19 mouse cellular contexts compared by ENCODE assay signal in genomic region chr1:28970941-28971340, GRCm38 (mm10).
DNase-seq lines count a peak whose midpoint lies in the region; ATAC-seq and TF ChIP-seq lines count a peak whose summit lies in the region.
"Had no signal": no experiment of that assay in that cellular context is flagged by ENCODE, and none has a peak within 500 bp of the region (broad histone marks: within the 10 kb centered on the region; RNA-seq: fewer than 3 reads in every experiment).

No protein-coding gene starts in this region.

- no peaks in the 10 kb centered on the region for H3K4me1 ChIP-seq in limb, embryonic 14.5 days (ENCODE audit: control insufficient read depth, insufficient read depth, low read length)
- no peaks in the 10 kb centered on the region for H3K4me1 ChIP-seq in limb, embryonic 10.5 days
- H3K4me1 ChIP-seq: embryonic facial prominence, embryonic 13.5 days; forebrain, embryonic 13.5 days; heart, embryonic 13.5 days; hindbrain, embryonic 15.5 days had no signal

- no peaks in the 10 kb centered on the region for H3K27me3 ChIP-seq in limb, embryonic 14.5 days (ENCODE audit: control insufficient read depth, insufficient read depth, low read length)
- H3K27me3 ChIP-seq in limb, embryonic 10.5 days (ENCODE audit: low read depth, poor library complexity, severe bottlenecking): no peaks in the 10 kb centered on the region
- H3K27me3 ChIP-seq: embryonic facial prominence, embryonic 13.5 days; forebrain, embryonic 13.5 days; heart, embryonic 13.5 days; hindbrain, embryonic 15.5 days had no signal

- TF ChIP-seq CTCF in left cerebral cortex, adult 2 months (IDR thresholded peaks at IDR 0.05): no peak

- H3K36me3 ChIP-seq in limb, embryonic 14.5 days (ENCODE audit: control insufficient read depth, insufficient read depth, low read length): no peaks in the 10 kb centered on the region
- no peaks in the 10 kb centered on the region for H3K36me3 ChIP-seq in limb, embryonic 10.5 days
- H3K36me3 ChIP-seq: embryonic facial prominence, embryonic 13.5 days; heart, embryonic 13.5 days; hindbrain, embryonic 15.5 days had no signal

- H3K9me3 ChIP-seq in limb, embryonic 14.5 days (ENCODE audit: control insufficient read depth, low read length): no peaks in the 10 kb centered on the region
- no peaks in the 10 kb centered on the region for H3K9me3 ChIP-seq in limb, embryonic 10.5 days (replicated peaks)
- H3K9me3 ChIP-seq: embryonic facial prominence, embryonic 13.5 days; forebrain, embryonic 13.5 days; heart, embryonic 13.5 days; hindbrain, embryonic 15.5 days had no signal

- intact Hi-C loops in left cerebral cortex, adult 2 months (cut with DNase I): no loop called here

- no peak overlapping the region for H3K27ac ChIP-seq in limb, embryonic 14.5 days (replicated peaks; ENCODE audit: low read depth, low read length)
- no peak overlapping the region for H3K27ac ChIP-seq in limb, embryonic 10.5 days
- H3K27ac ChIP-seq in left cerebral cortex, adult 2 months: peak overlapping the region; percentile 61
- H3K27ac ChIP-seq: embryonic facial prominence, embryonic 13.5 days; forebrain, embryonic 13.5 days; heart, embryonic 13.5 days; hindbrain, embryonic 15.5 days had no signal

- 82% methylated on average over 3 of the region's 3 CpGs for WGBS in limb, embryonic 14.5 days
- 82% methylated on average over 3 of the region's 3 CpGs for WGBS in limb, embryonic 10.5 days

- ATAC-seq in limb, embryonic 14.5 days (ENCODE audit: low FRiP score, low read depth): no peak
- ATAC-seq: forebrain, embryonic 13.5 days had no signal

- H3K9ac ChIP-seq in limb, embryonic 14.5 days (ENCODE audit: low read depth, low read length, severe bottlenecking): no peak overlapping the region
- H3K9ac ChIP-seq: embryonic facial prominence, embryonic 13.5 days; forebrain, embryonic 13.5 days; heart, embryonic 13.5 days; hindbrain, embryonic 15.5 days had no signal

- DNase-seq in frontal cortex, adult 2 months (ENCODE audit: extremely low spot score in 1 of 2, low spot score in 1 of 2): peak; percentile 34 to 61
- no peak for DNase-seq in frontal cortex, postnatal 14 days (ENCODE audit: low spot score in 2 of 2)
- DNase-seq in limb, embryonic 14.5 days (ENCODE audit: low spot score): peak; percentile 4
- DNase-seq in limb, embryonic 10.5 days (ENCODE audit: low spot score): no peak
- DNase-seq in brain, adult 2 months (ENCODE audit: low read depth, low spot score): peak; percentile 79
- no peak for DNase-seq in left cerebral cortex, adult 2 months (ENCODE audit: extremely low spot score in 1 of 2, low spot score in 2 of 2)
- DNase-seq in urinary bladder, postnatal 25 days (ENCODE audit: low spot score): no peak
- no peak for DNase-seq in cerebellum, adult 9-10 months
- DNase-seq: adrenal gland, adult 2 months; adrenal gland, postnatal 25 days; cerebellum, adult 2 months; cerebellum, postnatal 14 days; gastrocnemius, postnatal 36 days; heart, adult 11 months; heart, postnatal 36 days had no signal

- no peak overlapping the region for H3K4me3 ChIP-seq in limb, embryonic 14.5 days (replicated peaks; ENCODE audit: low read length)
- no peak overlapping the region for H3K4me3 ChIP-seq in limb, embryonic 10.5 days
- no peak overlapping the region for H3K4me3 ChIP-seq in left cerebral cortex, adult 2 months
- H3K4me3 ChIP-seq: embryonic facial prominence, embryonic 13.5 days; forebrain, embryonic 13.5 days; heart, embryonic 13.5 days; hindbrain, embryonic 15.5 days had no signal

- no peak for TF ChIP-seq POLR2A in limb, embryonic 14.5 days (IDR thresholded peaks at IDR 0.05; ENCODE audit: borderline replicate concordance, extremely low read depth, insufficient read depth, insufficient read length)

- H3K4me2 ChIP-seq in limb, embryonic 14.5 days (replicated peaks; ENCODE audit: low read depth, low read length, severe bottlenecking): no peak overlapping the region
- H3K4me2 ChIP-seq: embryonic facial prominence, embryonic 13.5 days; forebrain, embryonic 13.5 days; heart, embryonic 13.5 days; hindbrain, embryonic 15.5 days had no signal

Comparison
In these comparisons a context has a peak if more than half of its experiments do, and no peak if none do; other contexts are left out.
1. DNase-seq: peak in frontal cortex, adult 2 months (2 of 2), limb, embryonic 14.5 days (single experiment) and brain, adult 2 months (single experiment); none in frontal cortex, postnatal 14 days (0 of 2), limb, embryonic 10.5 days (single experiment), left cerebral cortex, adult 2 months (0 of 2), urinary bladder, postnatal 25 days (single experiment) and cerebellum, adult 9-10 months (single experiment).